1 mouse cellular context compared by ENCODE assay signal in the genomic region with DNA sequence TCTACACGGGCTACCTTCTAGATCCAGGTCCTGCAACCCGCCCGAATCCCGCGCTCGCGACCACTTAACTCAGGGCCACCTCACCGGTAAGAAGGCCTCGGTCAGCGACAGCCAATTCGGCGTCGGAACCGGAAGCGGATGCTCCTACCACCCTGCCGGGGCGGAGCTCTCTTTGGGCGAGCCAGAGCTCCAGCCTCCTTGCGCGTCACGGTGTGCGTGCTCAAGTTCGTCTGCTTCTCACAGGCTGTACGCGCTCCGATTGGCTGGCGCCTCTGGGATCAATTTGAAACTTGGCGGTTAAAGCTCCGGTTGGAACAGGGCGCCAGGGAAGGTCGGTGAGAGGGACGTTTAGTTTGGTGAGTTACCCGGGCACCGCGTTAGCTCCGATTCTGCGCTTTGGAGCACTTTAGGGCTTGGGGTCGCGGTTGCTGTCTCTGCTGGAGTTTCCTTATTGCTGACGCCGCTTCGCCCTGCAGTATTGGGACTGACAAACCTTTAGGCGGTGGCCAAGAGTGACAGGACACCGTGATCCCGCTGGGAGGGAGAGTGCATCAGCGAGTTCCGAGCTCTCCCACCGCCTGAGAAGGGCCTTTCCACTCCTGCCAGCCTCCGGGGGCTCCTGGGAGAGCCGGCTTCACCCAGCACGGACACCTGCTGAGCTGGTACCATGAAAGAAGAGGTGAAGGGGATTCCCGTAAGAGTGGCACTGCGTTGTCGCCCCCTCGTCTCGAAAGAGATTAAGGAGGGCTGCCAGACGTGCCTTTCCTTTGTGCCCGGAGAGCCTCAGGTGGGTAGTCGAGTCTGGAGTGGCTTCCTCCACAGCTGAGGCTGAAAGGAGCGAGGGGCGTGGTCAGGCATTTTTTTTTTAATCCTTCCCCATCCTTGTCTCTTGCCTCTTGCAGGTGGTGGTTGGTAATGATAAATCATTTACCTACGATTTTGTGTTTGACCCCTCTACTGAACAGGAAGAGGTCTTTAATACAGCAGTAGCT.
TF ChIP-seq lines count a peak whose summit lies in the region.

A gene (minus strand): TSS at position 767 of the 992 bp plus-strand sequence.

TF ChIP-seq in MEL, 35 proteins besides CTCF, POLR2A, EP300 and RAD21 (continued from another document):
- TF ChIP-seq POLR2AphosphoS5 (IDR thresholded peaks at IDR 0.05; ENCODE audit: borderline replicate concordance, low read depth, low read length) (no peak), E2F4 (IDR thresholded peaks at IDR 0.05; ENCODE audit: borderline replicate concordance, low read depth, low read length) (no peak), ZNF384 (IDR thresholded peaks at IDR 0.05; ENCODE audit: low read depth, low read length) (peak; percentile 84), USF1 (IDR thresholded peaks at IDR 0.05; ENCODE audit: low read depth, low read length) (no peak), HCFC1 (IDR thresholded peaks at IDR 0.05; ENCODE audit: low read depth, low read length) (peak; percentile 74), MAFK (IDR thresholded peaks at IDR 0.05; ENCODE audit: borderline replicate concordance, low read depth, low read length) (no peak), MAX (IDR thresholded peaks at IDR 0.05; ENCODE audit: low read length) (0 out of 2 replicates have a peak, but pooled peaks have one; percentile 15), JUND (IDR thresholded peaks at IDR 0.05; ENCODE audit: low read depth, low read length) (no peak), MEF2A (IDR thresholded peaks at IDR 0.05; ENCODE audit: extremely low read depth, insufficient replicate concordance, low read depth, low read length, poor library complexity, severe bottlenecking) (no peak), KAT2A (conservative IDR thresholded peaks at IDR 0.05; ENCODE audit: low read depth, low read length) (no peak), ZMIZ1 (IDR thresholded peaks at IDR 0.05; ENCODE audit: low read depth, low read length) (no peak), NELFE (IDR thresholded peaks at IDR 0.05; ENCODE audit: low read depth, low read length) (peak; percentile 79), CHD1 (IDR thresholded peaks at IDR 0.05; ENCODE audit: low read depth, low read length) (no peak), CHD2 (IDR thresholded peaks at IDR 0.05; ENCODE audit: low read length) (no peak), ETS1 (IDR thresholded peaks at IDR 0.05; ENCODE audit: low read depth, low read length) (no peak), RCOR1 (IDR thresholded peaks at IDR 0.05; ENCODE audit: low read depth, low read length) (no peak)
